Comparison of ENCODE assay signal across 7 mouse cellular contexts in genomic region chr11:102026694-102027360, GRCm38 (mm10). TPM values are rescaled to one million over a fixed set of nuclear protein-coding genes. Genes with fewer than 3 reads are reported as not detected.
DNase-seq lines count a peak whose midpoint lies in the region; ATAC-seq lines count a peak whose summit lies in the region.

No protein-coding gene starts in this region.

- under 1% methylated on average over 59 of the region's 73 CpGs for WGBS in intestine, embryonic 16.5 days
- WGBS in limb, embryonic 11.5 days, result under 1% methylated on average over 54 of the region's 73 CpGs
- under 1% methylated on average over 45 of the region's 73 CpGs for WGBS in midbrain, embryonic 14.5 days
- under 1% methylated on average over 58 of the region's 73 CpGs for WGBS in stomach, embryonic 15.5 days

- H3K27me3 ChIP-seq in intestine, embryonic 16.5 days (replicated peaks; ENCODE audit: control insufficient read depth, insufficient read depth, low read length), result no peaks in the 10 kb centered on the region
- no peaks in the 10 kb centered on the region for H3K27me3 ChIP-seq in limb, embryonic 11.5 days (ENCODE audit: control insufficient read depth, insufficient read depth, low read length)
- H3K27me3 ChIP-seq in midbrain, embryonic 14.5 days (ENCODE audit: control insufficient read depth, insufficient read depth, low read length), result no peaks in the 10 kb centered on the region
- no peaks in the 10 kb centered on the region for H3K27me3 ChIP-seq in stomach, embryonic 15.5 days (replicated peaks)

- no peaks in the 10 kb centered on the region for H3K36me3 ChIP-seq in intestine, embryonic 16.5 days (ENCODE audit: control insufficient read depth, insufficient read depth, low read length)
- no peaks in the 10 kb centered on the region for H3K36me3 ChIP-seq in limb, embryonic 11.5 days (ENCODE audit: control insufficient read depth, insufficient read depth, low read length)
- peaks cover 9% of the 10 kb centered on the region for H3K36me3 ChIP-seq in midbrain, embryonic 14.5 days (ENCODE audit: control insufficient read depth, insufficient read depth, low read length)
- H3K36me3 ChIP-seq in stomach, embryonic 15.5 days, result no peaks in the 10 kb centered on the region

- H3K4me3 ChIP-seq in intestine, embryonic 16.5 days (ENCODE audit: low read length), result peak overlapping the region; percentile 57
- peak overlapping the region; percentile 78 for H3K4me3 ChIP-seq in limb, embryonic 11.5 days (ENCODE audit: low read depth, low read length)
- peak overlapping the region; percentile 68 for H3K4me3 ChIP-seq in midbrain, embryonic 14.5 days (replicated peaks; ENCODE audit: low read depth, low read length)
- peak overlapping the region; percentile 68 for H3K4me3 ChIP-seq in stomach, embryonic 15.5 days (replicated peaks)

- H3K9me3 ChIP-seq in intestine, embryonic 16.5 days (ENCODE audit: control insufficient read depth, low read length), result no peaks in the 10 kb centered on the region
- H3K9me3 ChIP-seq in limb, embryonic 11.5 days (ENCODE audit: control insufficient read depth, low read length), result no peaks in the 10 kb centered on the region
- no peaks in the 10 kb centered on the region for H3K9me3 ChIP-seq in midbrain, embryonic 14.5 days (ENCODE audit: control insufficient read depth, low read length)
- no peaks in the 10 kb centered on the region for H3K9me3 ChIP-seq in stomach, embryonic 15.5 days

- peak overlapping the region; percentile 56; the same call in 1 of the 2 replicates for H3K27ac ChIP-seq in intestine, embryonic 16.5 days (ENCODE audit: low read length)
- peak overlapping the region; percentile 36; the same call in 1 of the 2 replicates for H3K27ac ChIP-seq in limb, embryonic 11.5 days (replicated peaks; ENCODE audit: low read depth, low read length)
- H3K27ac ChIP-seq in midbrain, embryonic 14.5 days (replicated peaks; ENCODE audit: low read depth, low read length), result peak overlapping the region; percentile 91
- H3K27ac ChIP-seq in stomach, embryonic 15.5 days, result peak overlapping the region; percentile 81

- H3K4me2 ChIP-seq in intestine, embryonic 16.5 days (ENCODE audit: low read depth, low read length), result peak overlapping the region; percentile 94
- H3K4me2 ChIP-seq in limb, embryonic 11.5 days (ENCODE audit: low read depth, severe bottlenecking), result peak overlapping the region; percentile 82
- peak overlapping the region; percentile 64 for H3K4me2 ChIP-seq in midbrain, embryonic 14.5 days (ENCODE audit: low read length)
- peak overlapping the region; percentile 93 for H3K4me2 ChIP-seq in stomach, embryonic 15.5 days

- ATAC-seq in intestine, embryonic 16.5 days, result peak; percentile 89
- ATAC-seq in limb, embryonic 11.5 days (ENCODE audit: insufficient number of reproducible peaks, low FRiP score, low TSS enrichment, low read depth), result peak; percentile 82
- peak; percentile 89 for ATAC-seq in midbrain, embryonic 14.5 days (ENCODE audit: low FRiP score, low TSS enrichment)
- peak; percentile 83 for ATAC-seq in stomach, embryonic 15.5 days (ENCODE audit: insufficient read depth, low FRiP score, low read depth)

- DNase-seq in adrenal gland, postnatal 4 days (ENCODE audit: low spot score in 2 of 2), result peak; percentile 38 to 51
- peak; percentile 92 for DNase-seq in embryo, embryonic 11 days
- peak; percentile 98 for DNase-seq in heart, adult 11 months
- DNase-seq in limb, embryonic 11.5 days (ENCODE audit: low spot score), result peak; percentile 88
- DNase-seq in midbrain, embryonic 14.5 days, result peak; percentile 93

- peaks cover 9% of the 10 kb centered on the region for H3K4me1 ChIP-seq in intestine, embryonic 16.5 days (ENCODE audit: control insufficient read depth, insufficient read depth, low read length)
- peaks cover 13% of the 10 kb centered on the region for H3K4me1 ChIP-seq in limb, embryonic 11.5 days (ENCODE audit: control insufficient read depth, insufficient read depth, low read length)
- H3K4me1 ChIP-seq in midbrain, embryonic 14.5 days (ENCODE audit: control insufficient read depth, insufficient read depth, low read length), result peaks cover 27% of the 10 kb centered on the region
- H3K4me1 ChIP-seq in stomach, embryonic 15.5 days, result peaks cover 17% of the 10 kb centered on the region

- H3K9ac ChIP-seq in intestine, embryonic 16.5 days (ENCODE audit: low read depth, low read length), result peak overlapping the region; percentile 70
- peak overlapping the region; percentile 80 for H3K9ac ChIP-seq in limb, embryonic 11.5 days (ENCODE audit: low read length)
- H3K9ac ChIP-seq in midbrain, embryonic 14.5 days (replicated peaks; ENCODE audit: low read length), result peak overlapping the region; percentile 84
- H3K9ac ChIP-seq in stomach, embryonic 15.5 days, result peak overlapping the region; percentile 54

RNA-seq across cellular contexts. Expression of gene Mpp3, which starts 1.4 kb away (rescaled TPM):
- 10 to 100 TPM; 19.2 to 24.4 TPM for total RNA-seq in adrenal gland, postnatal 4 days (2021)
- 5.7 and 6.5 TPM in 2 replicates for polyA plus RNA-seq in intestine, embryonic 16.5 days (2015; fragmentation: Nextera tagmentation; extraction: Ambion mirVana)
- 11.3 and 12.7 TPM in 2 replicates for polyA plus RNA-seq in limb, embryonic 11.5 days (2014; fragmentation: Nextera tagmentation; extraction: Ambion mirVana)
- polyA plus RNA-seq in midbrain, embryonic 14.5 days (2014; fragmentation: Nextera tagmentation; extraction: Ambion mirVana), result 45.4 and 54.2 TPM in 2 replicates
- 7.2 and 9.0 TPM in 2 replicates for polyA plus RNA-seq in stomach, embryonic 15.5 days (2015; fragmentation: Nextera tagmentation; extraction: Ambion mirVana)

RNA-seq across cellular contexts. Expression of gene Cd300lg, which starts 14.5 kb away (rescaled TPM):
- 10 to 100 TPM; 10.7 to 15.6 TPM for total RNA-seq in adrenal gland, postnatal 4 days (2021)
- 1.9 and 2.0 TPM in 2 replicates for polyA plus RNA-seq in intestine, embryonic 16.5 days (2015; fragmentation: Nextera tagmentation; extraction: Ambion mirVana)
- polyA plus RNA-seq in limb, embryonic 11.5 days (2014; fragmentation: Nextera tagmentation; extraction: Ambion mirVana), result 0.35 and 0.47 TPM in 2 replicates
- polyA plus RNA-seq in midbrain, embryonic 14.5 days (2014; fragmentation: Nextera tagmentation; extraction: Ambion mirVana), result 0.15 and 0.17 TPM in 2 replicates
- polyA plus RNA-seq in stomach, embryonic 15.5 days (2015; fragmentation: Nextera tagmentation; extraction: Ambion mirVana), result 2.0 and 2.2 TPM in 2 replicates

RNA-seq across cellular contexts. Expression of gene Dusp3, which starts 40.0 kb away (rescaled TPM):
- total RNA-seq in adrenal gland, postnatal 4 days (2021), result 10 to 100 TPM; 62.2 to 71.6 TPM
- polyA plus RNA-seq in intestine, embryonic 16.5 days (2015; fragmentation: Nextera tagmentation; extraction: Ambion mirVana), result 27.6 and 29.5 TPM in 2 replicates
- polyA plus RNA-seq in limb, embryonic 11.5 days (2014; fragmentation: Nextera tagmentation; extraction: Ambion mirVana), result 9.8 and 11.3 TPM in 2 replicates
- 16.5 and 17.2 TPM in 2 replicates for polyA plus RNA-seq in midbrain, embryonic 14.5 days (2014; fragmentation: Nextera tagmentation; extraction: Ambion mirVana)
- polyA plus RNA-seq in stomach, embryonic 15.5 days (2015; fragmentation: Nextera tagmentation; extraction: Ambion mirVana), result 22.5 and 25.0 TPM in 2 replicates

RNA-seq across cellular contexts. Expression of gene Cfap97d1, which starts 42.7 kb away (rescaled TPM):
- not detected for total RNA-seq in adrenal gland, postnatal 4 days (2021)
- polyA plus RNA-seq in intestine, embryonic 16.5 days (2015; fragmentation: Nextera tagmentation; extraction: Ambion mirVana), result not detected in 2 replicates
- not detected in 2 replicates for polyA plus RNA-seq in limb, embryonic 11.5 days (2014; fragmentation: Nextera tagmentation; extraction: Ambion mirVana)
- not detected in 2 replicates for polyA plus RNA-seq in midbrain, embryonic 14.5 days (2014; fragmentation: Nextera tagmentation; extraction: Ambion mirVana)
- not detected in 2 replicates for polyA plus RNA-seq in stomach, embryonic 15.5 days (2015; fragmentation: Nextera tagmentation; extraction: Ambion mirVana)

Comparison
In these comparisons a context has a peak if more than half of its experiments do, and no peak if none do; other contexts are left out.
1. Peak in every context shown above with its lines: DNase-seq, ATAC-seq, H3K4me3 ChIP-seq and H3K27ac ChIP-seq.
2. DNase-seq: peak in every context shown above with its lines; median percentile 98 in heart, adult 11 months; 93 in midbrain, embryonic 14.5 days; 92 in embryo, embryonic 11 days; 88 in limb, embryonic 11.5 days; 44 in adrenal gland, postnatal 4 days.
3. H3K27ac ChIP-seq: peak in every context shown above with its lines; median percentile 91 in midbrain, embryonic 14.5 days; 81 in stomach, embryonic 15.5 days; 56 in intestine, embryonic 16.5 days; 36 in limb, embryonic 11.5 days.